Mouse (Mus musculus) stomach, postnatal 0 days (tissue): ENCODE measurements around the gene Klrb1b.

ENCODE experiments used
- CTCF ChIP-seq: IDR thresholded peaks from 2 replicates; pipeline ENCODE4 v1.5.1; 2016; ENCODE audit warnings: antibody characterized with exemption, low read depth, mild to moderate bottlenecking, moderate library complexity
- EP300 ChIP-seq: optimal IDR thresholded peaks from 2 replicates; pipeline ENCODE3; 2016; ENCODE audit warnings: antibody characterized with exemption

- TF ChIP-seq CTCF = no peak
- TF ChIP-seq EP300 = no peak
These were observed 21.3 kb upstream of the Klrb1b start for GRCm38 (mm10) chr6:128847401-128847800.
